In the genomic region with DNA sequence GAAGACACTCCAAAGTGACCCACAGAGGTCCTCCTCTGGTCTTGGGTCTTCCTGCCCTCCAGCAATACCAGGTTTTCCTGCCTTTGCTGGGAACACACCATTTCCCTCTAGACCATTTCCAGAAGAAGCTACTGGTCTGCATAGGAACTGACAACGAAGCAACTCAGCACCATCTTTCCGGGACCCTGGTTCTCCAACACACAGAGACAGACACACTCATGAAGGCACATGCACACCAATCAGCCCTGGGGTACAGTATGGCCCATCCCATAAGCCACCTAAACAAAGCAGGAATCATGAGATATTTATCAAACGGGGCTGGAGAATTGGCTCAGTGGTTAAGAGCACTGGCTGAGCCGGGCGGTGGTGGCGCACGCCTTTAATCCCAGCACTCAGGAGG, we compare ENCODE assay signal across 16 mouse cellular contexts.
A peak's percentile ranks its signal among the peaks of the same experiment; 100 is the strongest.
DNase-seq lines count a peak whose midpoint lies in the region.
"Had no signal": no experiment of that assay in that cellular context is flagged by ENCODE, and none has a peak within 500 bp of the region (broad histone marks: within the 10 kb centered on the region; RNA-seq: fewer than 3 reads in every experiment).

No protein-coding gene starts in this region.

- no peak overlapping the region for H3K27ac ChIP-seq in heart, embryonic 10.5 days

- H3K4me3 ChIP-seq in heart, embryonic 10.5 days, result no peak overlapping the region

- H3K27me3 ChIP-seq in heart, embryonic 10.5 days (ENCODE audit: insufficient read depth, poor library complexity, severe bottlenecking), result no peaks in the 10 kb centered on the region
- H3K27me3 ChIP-seq: Patski had no signal

- peaks cover 57% of the 10 kb centered on the region for H3K4me1 ChIP-seq in heart, embryonic 10.5 days

- peak; percentile 86 for DNase-seq in heart, adult 11 months
- no peak for DNase-seq in heart, postnatal 36 days
- peak; percentile 59 for DNase-seq in heart, embryonic 10.5 days (ENCODE audit: low spot score)
- DNase-seq in heart, postnatal 14 days, result no peak
- DNase-seq: adrenal gland, adult 2 months; adrenal gland, adult 8-10 months; adrenal gland, postnatal 10 days; adrenal gland, postnatal 14 days; adrenal gland, postnatal 25 days; adrenal gland, postnatal 36 days; B cell, adult 2 months; cerebellum, adult 11 months; cerebellum, adult 11-12 months; cerebellum, adult 18-20 months had no signal

- intact Hi-C loops in heart, postnatal 36 days (cut with DNase I), result loop anchor here (5.0 kb wide), 1 partner anchor 65 kb away; no protein-coding TSS in a partner anchor
- intact Hi-C loops in heart, postnatal 14 days (cut with DNase I), result loop anchor here (5.0 kb wide), 1 partner anchor 50 kb away; no protein-coding TSS in a partner anchor

- H3K36me3 ChIP-seq in heart, embryonic 10.5 days, result no peaks in the 10 kb centered on the region
- H3K36me3 ChIP-seq: G1E had no signal

- WGBS in heart, embryonic 10.5 days, result 94% methylated on average over 7 of the region's 7 CpGs

- H3K9me3 ChIP-seq in heart, embryonic 10.5 days, result no peaks in the 10 kb centered on the region
- H3K9me3 ChIP-seq: G1E had no signal

Comparison
In these comparisons a context has a peak if more than half of its experiments do, and no peak if none do; other contexts are left out.
1. DNase-seq: peak in heart, adult 11 months (single experiment) and heart, embryonic 10.5 days (single experiment); none in heart, postnatal 36 days (0 of 2) and heart, postnatal 14 days (0 of 2).